Mouse (Mus musculus): ENCODE measurements around the gene Arpc4. TPM values are rescaled to one million over a fixed set of nuclear protein-coding genes. Genes with fewer than 3 reads are reported as not detected.
"Not testable (repeated sequence)": the region's sequence is repeated elsewhere in the genome, so short reads cannot be mapped to it uniquely, and the experiment has no call there.

Arpc4 gene
- polyA plus RNA-seq (2015; fragmentation: Nextera tagmentation; extraction: Ambion mirVana) = 409 and 418 TPM in 2 replicates

- TF ChIP-seq CTCF (IDR thresholded peaks at IDR 0.05; ENCODE audit: low read depth) = peak; percentile 48; the same call in 1 of the 2 replicates
- Histone ChIP-seq H3K9ac (ENCODE audit: low read depth, low read length) (peak within 1 kb of the TSS; percentile 93), H3K4me3 (ENCODE audit: low read depth, low read length) (peak within 1 kb of the TSS; percentile 99), H3K27ac (ENCODE audit: low read depth, low read length) (peak within 1 kb of the TSS; percentile 90), H3K27me3 (replicated peaks; ENCODE audit: control insufficient read depth, insufficient read depth, low read length) (no peaks in the 10 kb centered on the region), H3K4me1 (replicated peaks; ENCODE audit: control insufficient read depth, insufficient read depth, low read length) (no peaks in the 10 kb centered on the region), H3K4me2 (replicated peaks; ENCODE audit: low read depth) (peak within 1 kb of the TSS; percentile 84), H3K9me3 (ENCODE audit: control insufficient read depth) (no peaks in the 10 kb centered on the region), H3K36me3 (ENCODE audit: control insufficient read depth, insufficient read depth) (peaks cover 53% of the 10 kb centered on the region)
- under 1% methylated on average over 61 of the region's 61 CpGs for WGBS
- peak; percentile 96 for ATAC-seq
Observed at GRCm38 (mm10) chr6:113377496-113378385, at the start of gene Arpc4, which contains the start of gene Tada3. Gene Arpc4, plus strand, starts transcription at chr6:113378115. Gene Tada3, minus strand, starts transcription at chr6:113377883.

DNA sequence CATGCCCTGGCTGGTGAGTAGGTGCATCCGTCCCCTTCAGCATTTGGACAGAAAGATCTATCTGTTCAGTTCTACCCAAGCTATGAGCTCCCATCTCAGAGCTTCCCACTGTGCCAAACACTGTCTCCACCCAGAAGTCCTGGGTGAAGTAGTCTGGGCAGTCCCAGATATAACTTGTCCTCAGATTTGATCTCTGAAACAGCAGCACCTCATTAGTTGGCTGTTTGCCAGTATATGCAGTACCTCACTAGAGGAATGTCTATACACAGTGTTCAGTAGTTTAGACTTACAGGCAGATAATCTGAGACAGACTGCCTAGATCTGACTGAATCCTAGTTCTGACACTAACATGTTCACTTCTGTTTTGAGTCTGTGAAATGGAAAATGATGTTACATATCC lies 48.5 kb upstream of the Arpc4 start:
- ATAC-seq = no peak
- no peak overlapping the region for H3K4me2 ChIP-seq (replicated peaks; ENCODE audit: low read depth)
- H3K27me3 ChIP-seq (replicated peaks; ENCODE audit: control insufficient read depth, insufficient read depth, low read length) = no peaks in the 10 kb centered on the region
- TF ChIP-seq CTCF (IDR thresholded peaks at IDR 0.05; ENCODE audit: low read depth) = no peak
- 0 out of 2 replicates have a peak, but pooled peaks cover 4% of the 10 kb centered on the region for H3K4me1 ChIP-seq (replicated peaks; ENCODE audit: control insufficient read depth, insufficient read depth, low read length)
- H3K27ac ChIP-seq (ENCODE audit: low read depth, low read length) = no peak overlapping the region
- H3K9ac ChIP-seq (ENCODE audit: low read depth, low read length) = no peak overlapping the region
- H3K9me3 ChIP-seq (ENCODE audit: control insufficient read depth) = no peaks in the 10 kb centered on the region
- H3K36me3 ChIP-seq (ENCODE audit: control insufficient read depth, insufficient read depth) = peaks cover 33% of the 10 kb centered on the region
- 97% methylated on average over 1 of the region's 1 CpGs for WGBS
- no peak overlapping the region for H3K4me3 ChIP-seq (ENCODE audit: low read depth, low read length)

DNA sequence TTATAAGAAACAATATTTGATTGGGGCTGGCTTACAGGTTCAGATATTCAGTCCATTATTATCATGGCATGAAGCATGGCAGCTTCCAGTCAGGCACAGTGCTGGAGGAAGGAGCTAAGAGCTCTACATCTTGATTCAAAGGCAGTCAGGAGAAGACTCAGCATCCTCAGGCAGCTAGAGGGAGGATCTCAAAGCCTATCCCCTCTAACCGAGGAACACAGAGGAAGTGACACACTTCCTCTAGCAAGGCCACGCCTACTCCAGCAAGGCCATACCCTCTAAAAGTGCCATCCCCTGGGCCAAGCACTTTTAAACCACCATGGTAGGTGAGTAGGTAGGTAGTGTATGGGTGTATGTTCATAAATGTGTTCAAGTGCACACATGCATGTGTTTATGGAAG lies 47.4 kb upstream of the Arpc4 start:
- Histone ChIP-seq H3K9ac (ENCODE audit: low read depth, low read length) (no peak overlapping the region), H3K27me3 (replicated peaks; ENCODE audit: control insufficient read depth, insufficient read depth, low read length) (no peaks in the 10 kb centered on the region), H3K4me2 (replicated peaks; ENCODE audit: low read depth) (no peak overlapping the region), H3K4me1 (replicated peaks; ENCODE audit: control insufficient read depth, insufficient read depth, low read length) (0 out of 2 replicates have a peak, but pooled peaks cover under 1% of the 10 kb centered on the region), H3K9me3 (ENCODE audit: control insufficient read depth) (no peaks in the 10 kb centered on the region), H3K27ac (ENCODE audit: low read depth, low read length) (no peak overlapping the region), H3K36me3 (ENCODE audit: control insufficient read depth, insufficient read depth) (peaks cover 39% of the 10 kb centered on the region), H3K4me3 (ENCODE audit: low read depth, low read length) (no peak overlapping the region)
- no peak for ATAC-seq
- WGBS = 41% methylated on average over 2 of the region's 2 CpGs
- no peak for TF ChIP-seq CTCF (IDR thresholded peaks at IDR 0.05; ENCODE audit: low read depth)

GRCm38 (mm10) chr6:113331721-113332120 lies 46.2 kb upstream of the Arpc4 start:
- TF ChIP-seq CTCF (IDR thresholded peaks at IDR 0.05; ENCODE audit: low read depth) = no peak
- Histone ChIP-seq H3K4me3 (ENCODE audit: low read depth, low read length) (no peak overlapping the region), H3K36me3 (ENCODE audit: control insufficient read depth, insufficient read depth) (peaks cover 48% of the 10 kb centered on the region), H3K9me3 (ENCODE audit: control insufficient read depth) (no peaks in the 10 kb centered on the region), H3K4me2 (replicated peaks; ENCODE audit: low read depth) (no peak overlapping the region), H3K27ac (ENCODE audit: low read depth, low read length) (no peak overlapping the region), H3K27me3 (replicated peaks; ENCODE audit: control insufficient read depth, insufficient read depth, low read length) (no peaks in the 10 kb centered on the region), H3K9ac (ENCODE audit: low read depth, low read length) (no peak overlapping the region), H3K4me1 (replicated peaks; ENCODE audit: control insufficient read depth, insufficient read depth, low read length) (no peaks in the 10 kb centered on the region)
- ATAC-seq = no peak
- WGBS = 92% methylated on average over 11 of the region's 11 CpGs

GRCm38 (mm10) chr6:113332734-113333133 lies 45.2 kb upstream of the Arpc4 start:
- H3K9ac ChIP-seq (ENCODE audit: low read depth, low read length); H3K27me3 ChIP-seq (replicated peaks; ENCODE audit: control insufficient read depth, insufficient read depth, low read length); H3K4me2 ChIP-seq (replicated peaks; ENCODE audit: low read depth); H3K9me3 ChIP-seq (ENCODE audit: control insufficient read depth); H3K4me1 ChIP-seq (replicated peaks; ENCODE audit: control insufficient read depth, insufficient read depth, low read length); H3K4me3 ChIP-seq (ENCODE audit: low read depth, low read length): not testable (repeated sequence)
- ATAC-seq = peak; percentile 65
- Histone ChIP-seq H3K27ac (ENCODE audit: low read depth, low read length) (peak overlapping the region; percentile 51), H3K36me3 (ENCODE audit: control insufficient read depth, insufficient read depth) (peaks cover 49% of the 10 kb centered on the region)
- WGBS = 38% methylated on average over 6 of the region's 6 CpGs
- peak; percentile 58 for TF ChIP-seq CTCF (IDR thresholded peaks at IDR 0.05; ENCODE audit: low read depth)

GRCm38 (mm10) chr6:113333137-113333950 lies 44.6 kb upstream of the Arpc4 start:
- H3K9ac ChIP-seq (ENCODE audit: low read depth, low read length) = no peak overlapping the region
- no peaks in the 10 kb centered on the region for H3K9me3 ChIP-seq (ENCODE audit: control insufficient read depth)
- H3K27me3 ChIP-seq (replicated peaks; ENCODE audit: control insufficient read depth, insufficient read depth, low read length) = no peaks in the 10 kb centered on the region
- peak overlapping the region; percentile 21; the same call in 1 of the 2 replicates for H3K4me2 ChIP-seq (replicated peaks; ENCODE audit: low read depth)
- no peak for TF ChIP-seq CTCF (IDR thresholded peaks at IDR 0.05; ENCODE audit: low read depth)
- H3K4me1 ChIP-seq (replicated peaks; ENCODE audit: control insufficient read depth, insufficient read depth, low read length) = no peaks in the 10 kb centered on the region
- H3K27ac ChIP-seq (ENCODE audit: low read depth, low read length) = peak overlapping the region; percentile 51
- peaks cover 55% of the 10 kb centered on the region for H3K36me3 ChIP-seq (ENCODE audit: control insufficient read depth, insufficient read depth)
- peak; percentile 82 for ATAC-seq
- no peak overlapping the region for H3K4me3 ChIP-seq (ENCODE audit: low read depth, low read length)
- WGBS = 41% methylated on average over 14 of the region's 14 CpGs

Data from intestine, postnatal 0 days (tissue).